Mouse (Mus musculus) liver, embryonic 11.5 days (tissue): ENCODE results near the gene Pfkfb2. TPM values are rescaled to one million over a fixed set of nuclear protein-coding genes. Genes with fewer than 3 reads are reported as not detected.
A peak's percentile ranks its signal among the peaks of the same experiment; 100 is the strongest.

Source experiments
- ATAC-seq: fragments of 200-750 bp; cut with Nextera tagmentation; replicated peaks from 2 replicates; pipeline ENCODE4 v1.8.0; 2017; ENCODE audit warnings: moderate number of reproducible peaks, mild to moderate bottlenecking, moderate TSS enrichment, moderate library complexity; ENCODE audit not compliant: low FRiP score
- DNase-seq: peaks from one replicate; pipeline ENCODE4 v3.0.0-alpha.2; 2017; ENCODE audit warnings: low spot score
- H3K27ac ChIP-seq: fragments of 300-500 bp; sonication (generic); 2 replicates; pipeline ENCODE4 v1.5.1; 2014; ENCODE audit warnings: mild to moderate bottlenecking, low read depth, low read length, control low read depth
- H3K27me3 ChIP-seq: fragments of 300-500 bp; sonication (generic); replicated peaks from 2 replicates; pipeline ENCODE4 v1.6.1; 2014; ENCODE audit warnings: low read length, mixed read lengths; ENCODE audit not compliant: control insufficient read depth, insufficient read depth
- H3K36me3 ChIP-seq: fragments of 300-500 bp; sonication (generic); 2 replicates; pipeline ENCODE4 v1.6.1; 2014; ENCODE audit warnings: mild to moderate bottlenecking, low read length, moderate library complexity, mixed read lengths; ENCODE audit not compliant: control insufficient read depth, insufficient read depth
- H3K4me1 ChIP-seq: fragments of 300-500 bp; sonication (generic); replicated peaks from 2 replicates; pipeline ENCODE4 v1.6.1; 2014; ENCODE audit warnings: low read length, mixed read lengths; ENCODE audit not compliant: control insufficient read depth, insufficient read depth
- H3K4me2 ChIP-seq: fragments of 300-500 bp; sonication (generic); 2 replicates; pipeline ENCODE4 v1.6.1; 2014; ENCODE audit warnings: mild to moderate bottlenecking, control low read depth, moderate library complexity
- H3K4me3 ChIP-seq: fragments of 300-500 bp; sonication (generic); 2 replicates; pipeline ENCODE4 v1.5.1; 2014; ENCODE audit warnings: low read depth, low read length, control low read depth
- H3K9ac ChIP-seq: fragments of 300-500 bp; sonication (generic); 2 replicates; pipeline ENCODE4 v1.6.1; 2014; ENCODE audit warnings: low read depth, low read length, control low read depth
- H3K9me3 ChIP-seq: fragments of 300-500 bp; sonication (generic); 2 replicates; pipeline ENCODE4 v1.6.1; 2016; ENCODE audit warnings: low read length, inconsistent platforms, mixed read lengths; ENCODE audit not compliant: control insufficient read depth
- WGBS: fragments of 180-500 bp; shearing (Covaris S2); extraction: QIAGEN DNeasy Blood & Tissue Kit; methylation state at CpG from one replicate; pipeline ENCODE4 v1.1.7; 2014; 5-methylcytosine and 5-hydroxymethylcytosine counted together
- polyA plus RNA-seq: library from polyadenylated mRNA; unstranded; fragments of >200 nt; fragmentation: Nextera tagmentation; extraction: Ambion mirVana; gene quantifications from 2 replicates; pipeline ENCODE4 v1.2.1, GENCODE M21; 2014

Gene Pfkfb2
- polyA plus RNA-seq, result 4.9 and 6.1 TPM in 2 replicates

DNA sequence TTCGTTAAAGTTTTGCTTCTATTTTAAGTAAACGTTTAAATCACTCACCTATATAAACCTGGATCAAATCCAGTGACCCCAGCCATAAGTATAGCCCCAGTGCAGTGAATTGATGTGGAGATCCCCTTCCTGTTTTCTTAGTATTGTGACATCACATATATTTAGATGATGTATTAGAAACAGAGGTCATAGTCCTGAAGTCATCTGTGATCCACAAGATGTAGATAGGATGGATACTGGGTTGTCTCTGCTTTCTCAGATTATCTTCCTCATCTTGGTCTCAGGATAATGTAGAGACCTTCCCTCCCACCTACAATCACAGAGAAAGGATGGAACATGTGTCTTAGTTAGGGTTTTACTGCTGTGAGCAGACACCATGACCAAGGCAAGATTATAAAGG, at the start of gene Pfkfb2:
Gene Pfkfb2, minus strand, starts transcription at position 101 of the 400 bp plus-strand sequence.
- 77% methylated on average over 2 of the region's 2 CpGs for WGBS
- H3K27ac ChIP-seq, result no peak within 1 kb of the TSS

GRCm38 (mm10) chr1:130776645-130777044, 47.6 kb upstream of the Pfkfb2 start:
- Histone ChIP-seq H3K27ac (no peak overlapping the region), H3K4me2 (no peak overlapping the region), H3K4me3 (no peak overlapping the region), H3K27me3 (no peaks in the 10 kb centered on the region), H3K9ac (no peak overlapping the region), H3K36me3 (no peaks in the 10 kb centered on the region), H3K9me3 (no peaks in the 10 kb centered on the region), H3K4me1 (no peaks in the 10 kb centered on the region)
- WGBS, result 85% methylated on average over 1 of the region's 1 CpGs
- ATAC-seq (peak; percentile 60; the same call in 1 of the 2 replicates), DNase-seq (no peak)

More for the DNA sequence above, at the start of gene Pfkfb2:
- Histone ChIP-seq H3K4me2 (no peak within 1 kb of the TSS), H3K27me3 (no peaks in the 10 kb centered on the region), H3K4me3 (no peak within 1 kb of the TSS), H3K9me3 (no peaks in the 10 kb centered on the region), H3K9ac (no peak within 1 kb of the TSS), H3K36me3 (no peaks in the 10 kb centered on the region), H3K4me1 (peaks cover 25% of the 10 kb centered on the region)
- ATAC-seq (no peak), DNase-seq (no peak)

DNA sequence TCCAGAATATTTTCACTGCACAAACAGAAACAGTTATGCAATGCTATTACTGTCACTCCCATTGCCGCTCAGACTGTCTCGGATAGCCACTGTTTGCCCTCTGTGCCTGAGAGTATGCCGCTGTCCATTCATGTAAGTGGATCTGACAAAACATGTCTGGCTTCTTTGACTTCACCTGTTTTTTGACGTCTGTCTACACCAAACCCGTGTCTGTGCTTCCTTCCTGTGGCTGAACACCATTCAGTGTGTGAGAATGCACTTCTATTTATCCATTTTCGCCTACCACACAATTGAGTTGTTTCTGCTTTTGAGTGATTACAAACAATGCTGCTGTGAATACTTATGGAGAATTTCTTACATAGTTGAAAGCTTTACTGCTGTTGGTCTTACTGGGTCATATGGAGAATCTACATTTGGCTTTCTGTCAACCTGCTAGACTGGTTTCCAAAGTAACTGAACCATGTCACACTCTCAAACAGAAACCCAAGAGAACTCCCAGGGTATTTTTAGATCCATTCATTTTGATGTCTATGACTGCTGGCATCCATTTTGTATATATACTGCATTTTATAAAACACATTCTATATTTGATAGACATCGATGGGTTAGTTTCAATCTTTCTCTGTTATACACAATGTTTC, 46.8 kb upstream of the Pfkfb2 start:
- Histone ChIP-seq H3K27ac (no peak overlapping the region), H3K9ac (no peak overlapping the region), H3K9me3 (no peaks in the 10 kb centered on the region), H3K27me3 (no peaks in the 10 kb centered on the region), H3K4me2 (no peak overlapping the region), H3K36me3 (no peaks in the 10 kb centered on the region), H3K4me1 (no peaks in the 10 kb centered on the region), H3K4me3 (no peak overlapping the region)
- ATAC-seq (no peak), DNase-seq (no peak)
- 71% methylated on average over 7 of the region's 7 CpGs for WGBS

DNA sequence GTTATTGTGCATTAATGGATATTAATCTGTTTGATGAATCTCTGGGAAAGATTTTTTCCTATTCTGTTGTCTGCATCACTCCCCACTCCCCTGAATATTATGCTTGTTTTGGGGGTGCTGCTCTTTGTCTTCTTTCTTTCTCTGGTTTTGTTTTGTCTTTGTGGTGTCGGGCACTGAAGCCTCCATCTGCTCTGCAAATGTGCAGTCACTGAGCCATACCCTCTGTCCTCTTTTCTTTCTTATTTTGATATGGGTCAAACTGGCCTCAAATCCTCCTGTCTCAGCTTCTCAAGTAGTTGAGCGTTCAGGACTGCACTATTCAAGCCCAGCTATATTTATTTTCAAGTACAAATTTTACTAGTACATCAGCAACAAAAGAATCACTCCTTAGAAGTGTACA, 46.2 kb upstream of the Pfkfb2 start:
- H3K27me3 ChIP-seq, result no peaks in the 10 kb centered on the region
- no peaks in the 10 kb centered on the region for H3K9me3 ChIP-seq
- DNase-seq (no peak), ATAC-seq (no peak)
- H3K27ac ChIP-seq, result no peak overlapping the region
- H3K4me3 ChIP-seq, result no peak overlapping the region
- H3K4me1 ChIP-seq, result no peaks in the 10 kb centered on the region
- 76% methylated on average over 2 of the region's 2 CpGs for WGBS
- no peak overlapping the region for H3K4me2 ChIP-seq
- H3K36me3 ChIP-seq, result no peaks in the 10 kb centered on the region
- H3K9ac ChIP-seq, result no peak overlapping the region

DNA sequence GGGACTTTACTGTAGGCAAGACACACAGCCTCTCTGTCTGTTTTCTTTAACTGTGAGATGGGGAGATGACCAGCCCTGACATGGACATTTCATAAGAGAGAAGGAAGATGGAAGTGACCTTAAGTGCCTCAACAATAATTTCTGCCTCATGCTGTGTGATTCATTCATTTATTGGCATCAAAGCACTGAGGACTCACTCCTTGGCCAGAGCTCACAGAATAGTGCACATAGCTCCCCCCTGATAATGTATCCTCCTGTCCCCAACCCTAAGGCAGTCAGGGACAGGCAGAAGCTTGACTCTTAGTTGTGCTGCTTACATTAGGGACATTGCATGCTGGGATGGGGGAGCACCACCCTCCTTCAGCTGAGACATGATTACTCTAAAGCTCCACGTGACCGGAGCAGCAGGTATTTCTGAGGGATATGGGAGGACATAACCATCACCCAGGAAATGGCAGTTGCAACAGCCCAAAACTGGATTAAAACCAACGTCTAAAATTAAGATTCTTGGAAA, 42.0 kb upstream of the Pfkfb2 start:
- Histone ChIP-seq H3K27me3 (no peaks in the 10 kb centered on the region), H3K4me3 (no peak overlapping the region), H3K27ac (no peak overlapping the region), H3K4me1 (no peaks in the 10 kb centered on the region), H3K36me3 (no peaks in the 10 kb centered on the region), H3K9me3 (no peaks in the 10 kb centered on the region), H3K9ac (no peak overlapping the region), H3K4me2 (no peak overlapping the region)
- no peak for DNase-seq
- ATAC-seq, result no peak
- 66% methylated on average over 3 of the region's 3 CpGs for WGBS

DNA sequence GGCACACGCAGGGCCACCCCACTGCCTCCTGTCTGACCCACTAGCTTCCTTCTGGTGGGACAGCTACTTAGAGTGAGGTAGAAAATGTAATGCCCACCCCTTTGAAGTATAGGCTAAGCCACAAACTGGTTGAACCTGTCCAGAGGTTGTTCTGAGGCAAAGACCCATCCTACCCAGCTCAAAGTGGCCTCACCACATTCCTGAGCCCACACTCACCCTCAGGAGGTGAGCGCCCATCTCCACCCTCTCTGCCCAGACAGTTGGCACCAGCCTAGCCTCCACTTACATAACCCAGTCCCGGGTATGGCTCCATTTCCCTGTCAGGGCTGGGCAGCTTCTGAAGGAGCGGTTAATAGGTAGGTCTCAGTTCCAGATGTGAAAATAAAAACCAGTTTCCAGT, 41.4 kb upstream of the Pfkfb2 start:
- 84% methylated on average over 4 of the region's 4 CpGs for WGBS
- Histone ChIP-seq H3K9ac (no peak overlapping the region), H3K27me3 (no peaks in the 10 kb centered on the region), H3K4me2 (no peak overlapping the region), H3K4me1 (no peaks in the 10 kb centered on the region), H3K4me3 (no peak overlapping the region), H3K27ac (no peak overlapping the region), H3K36me3 (no peaks in the 10 kb centered on the region), H3K9me3 (no peaks in the 10 kb centered on the region)
- no peak for DNase-seq
- ATAC-seq, result no peak

GRCm38 (mm10) chr1:130769925-130770324, 40.9 kb upstream of the Pfkfb2 start:
- H3K27me3 ChIP-seq, result no peaks in the 10 kb centered on the region
- DNase-seq (no peak), ATAC-seq (no peak)
- H3K9me3 ChIP-seq, result no peaks in the 10 kb centered on the region
- no peak overlapping the region for H3K4me2 ChIP-seq
- no peak overlapping the region for H3K4me3 ChIP-seq
- H3K36me3 ChIP-seq, result no peaks in the 10 kb centered on the region
- H3K9ac ChIP-seq, result no peak overlapping the region
- no peak overlapping the region for H3K27ac ChIP-seq
- 88% methylated on average over 2 of the region's 2 CpGs for WGBS
- no peaks in the 10 kb centered on the region for H3K4me1 ChIP-seq

- DNase-seq (no peak), ATAC-seq (no peak)
- no peak overlapping the region for H3K4me3 ChIP-seq
- no peaks in the 10 kb centered on the region for H3K4me1 ChIP-seq
- H3K9ac ChIP-seq, result no peak overlapping the region
- H3K4me2 ChIP-seq, result no peak overlapping the region
- no peaks in the 10 kb centered on the region for H3K9me3 ChIP-seq
- H3K27ac ChIP-seq, result no peak overlapping the region
- H3K27me3 ChIP-seq, result no peaks in the 10 kb centered on the region
- H3K36me3 ChIP-seq, result no peaks in the 10 kb centered on the region
- WGBS, result 80% methylated on average over 5 of the region's 5 CpGs
These were observed 38.0 kb upstream of the Pfkfb2 start for GRCm38 (mm10) chr1:130767066-130767465.

DNA sequence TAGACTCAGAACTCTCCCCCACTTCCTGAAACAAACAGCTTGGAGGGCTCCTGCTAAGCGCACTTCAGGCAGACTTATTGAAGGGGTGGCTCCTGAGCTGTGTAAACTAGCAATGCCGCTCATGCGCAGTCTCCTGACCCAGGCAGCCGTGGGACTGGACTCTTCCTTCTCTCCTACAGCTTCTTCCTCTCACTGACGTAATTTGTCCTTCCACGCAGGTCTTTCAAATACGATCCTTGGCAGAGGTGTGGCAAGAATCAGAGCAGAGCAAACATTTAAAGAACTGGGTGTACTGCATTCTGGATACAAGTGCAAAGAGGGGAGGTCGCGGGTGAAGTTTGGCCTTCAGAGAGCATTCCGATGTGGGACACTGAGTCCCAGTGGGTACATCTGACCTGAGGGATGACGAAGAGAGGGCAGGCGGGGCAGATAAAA, 35.0 kb upstream of the Pfkfb2 start:
- Histone ChIP-seq H3K27ac (no peak overlapping the region), H3K4me2 (no peak overlapping the region), H3K4me3 (no peak overlapping the region), H3K36me3 (no peaks in the 10 kb centered on the region), H3K9me3 (no peaks in the 10 kb centered on the region), H3K4me1 (peaks cover 4% of the 10 kb centered on the region; the same call in 1 of the 2 replicates), H3K27me3 (no peaks in the 10 kb centered on the region), H3K9ac (no peak overlapping the region)
- ATAC-seq (0 out of 2 replicates have a peak, but pooled peaks have one; percentile 7), DNase-seq (no peak)
- 74% methylated on average over 12 of the region's 12 CpGs for WGBS
